Mouse (Mus musculus) forebrain, embryonic 15.5 days (tissue): Measurements from ENCODE around the gene Tle6. TPM values are rescaled to one million over a fixed set of nuclear protein-coding genes. Genes with fewer than 3 reads are reported as not detected.
A peak's percentile ranks its signal among the peaks of the same experiment; 100 is the strongest.
"Not testable (repeated sequence)": the region's sequence is repeated elsewhere in the genome, so short reads cannot be mapped to it uniquely, and the experiment has no call there.

Source experiments
- ATAC-seq: fragments of 200-750 bp; cut with Nextera tagmentation; replicated peaks from 2 replicates; pipeline ENCODE4 v1.8.0; 2017; ENCODE audit warnings: mild to moderate bottlenecking, moderate TSS enrichment, moderate library complexity
- H3K27ac ChIP-seq: fragments of 300-500 bp; sonication (generic); replicated peaks from 2 replicates; pipeline ENCODE4 v1.5.1; 2015; ENCODE audit warnings: mild to moderate bottlenecking, inconsistent platforms
- H3K27me3 ChIP-seq: fragments of 300-500 bp; sonication (generic); 2 replicates; pipeline ENCODE4 v1.6.1; 2015; ENCODE audit warnings: inconsistent platforms
- H3K36me3 ChIP-seq: fragments of 300-500 bp; sonication (generic); 2 replicates; pipeline ENCODE4 v1.6.1; 2015; ENCODE audit warnings: mild to moderate bottlenecking, inconsistent platforms
- H3K4me1 ChIP-seq: fragments of 300-500 bp; sonication (generic); 2 replicates; pipeline ENCODE4 v1.6.1; 2015; ENCODE audit warnings: inconsistent platforms
- H3K4me2 ChIP-seq: fragments of 300-500 bp; sonication (generic); replicated peaks from 2 replicates; pipeline ENCODE4 v1.6.1; 2015; ENCODE audit warnings: mild to moderate bottlenecking, inconsistent platforms
- H3K4me3 ChIP-seq: fragments of 300-500 bp; sonication (generic); 2 replicates; pipeline ENCODE4 v1.5.1; 2015; ENCODE audit warnings: mild to moderate bottlenecking, inconsistent platforms
- H3K9ac ChIP-seq: fragments of 300-500 bp; sonication (generic); replicated peaks from 2 replicates; pipeline ENCODE4 v1.6.1; 2015; ENCODE audit warnings: mild to moderate bottlenecking, inconsistent platforms
- H3K9me3 ChIP-seq: fragments of 300-500 bp; sonication (generic); 2 replicates; pipeline ENCODE4 v1.6.1; 2016; ENCODE audit warnings: inconsistent platforms
- WGBS: fragments of 180-500 bp; shearing (Covaris S2); methylation state at CpG from one replicate; pipeline ENCODE4 v1.1.7; 2015; ENCODE audit warnings: mixed read lengths; 5-methylcytosine and 5-hydroxymethylcytosine counted together
- polyA plus RNA-seq: library from polyadenylated mRNA; unstranded; fragments of >200 nt; fragmentation: Nextera tagmentation; extraction: Ambion mirVana; gene quantifications from 2 replicates; pipeline ENCODE4 v1.2.1, GENCODE M21; 2015

Gene Tle6
- polyA plus RNA-seq, result 3.0 and 4.2 TPM in 2 replicates

DNA sequence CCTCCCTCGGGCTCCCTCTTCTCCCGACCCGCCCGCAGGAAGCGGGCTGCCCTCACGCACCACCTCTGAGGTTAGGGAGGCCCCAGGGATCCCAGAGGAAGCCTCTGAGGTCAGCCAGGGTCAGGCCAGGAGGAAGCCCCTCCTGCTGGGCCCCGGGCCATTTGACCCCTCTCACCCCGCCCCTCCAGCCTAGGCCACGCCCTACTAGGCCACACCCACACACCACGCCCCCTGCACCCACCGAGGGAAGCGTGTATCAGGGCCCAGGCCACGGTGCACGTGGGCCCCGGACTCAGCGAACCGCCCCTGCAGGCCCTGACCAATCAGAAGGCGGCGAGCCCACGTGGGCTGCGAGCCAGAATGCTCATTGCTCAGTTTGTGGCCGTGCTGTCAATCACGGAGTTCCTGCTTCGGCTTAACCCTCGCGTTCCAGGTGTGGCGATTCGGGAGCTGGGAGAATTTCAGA lies at the start of gene Tle6:
TSS of gene Tle6 (minus strand) at position 336 of the 466 bp plus-strand sequence.
- peak within 1 kb of the TSS; percentile 40 for H3K4me2 ChIP-seq
- H3K36me3 ChIP-seq, result no peaks in the 10 kb centered on the region
- no peak within 1 kb of the TSS for H3K9ac ChIP-seq
- H3K4me3 ChIP-seq, result peak within 1 kb of the TSS; percentile 26
- H3K27me3 ChIP-seq, result peaks cover 18% of the 10 kb centered on the region; the same call in 1 of the 2 replicates
- H3K4me1 ChIP-seq, result peaks cover 53% of the 10 kb centered on the region
- H3K27ac ChIP-seq, result no peak within 1 kb of the TSS
- peak; percentile 72 for ATAC-seq
- no peaks in the 10 kb centered on the region for H3K9me3 ChIP-seq
- WGBS, result under 1% methylated on average over 28 of the region's 28 CpGs

DNA sequence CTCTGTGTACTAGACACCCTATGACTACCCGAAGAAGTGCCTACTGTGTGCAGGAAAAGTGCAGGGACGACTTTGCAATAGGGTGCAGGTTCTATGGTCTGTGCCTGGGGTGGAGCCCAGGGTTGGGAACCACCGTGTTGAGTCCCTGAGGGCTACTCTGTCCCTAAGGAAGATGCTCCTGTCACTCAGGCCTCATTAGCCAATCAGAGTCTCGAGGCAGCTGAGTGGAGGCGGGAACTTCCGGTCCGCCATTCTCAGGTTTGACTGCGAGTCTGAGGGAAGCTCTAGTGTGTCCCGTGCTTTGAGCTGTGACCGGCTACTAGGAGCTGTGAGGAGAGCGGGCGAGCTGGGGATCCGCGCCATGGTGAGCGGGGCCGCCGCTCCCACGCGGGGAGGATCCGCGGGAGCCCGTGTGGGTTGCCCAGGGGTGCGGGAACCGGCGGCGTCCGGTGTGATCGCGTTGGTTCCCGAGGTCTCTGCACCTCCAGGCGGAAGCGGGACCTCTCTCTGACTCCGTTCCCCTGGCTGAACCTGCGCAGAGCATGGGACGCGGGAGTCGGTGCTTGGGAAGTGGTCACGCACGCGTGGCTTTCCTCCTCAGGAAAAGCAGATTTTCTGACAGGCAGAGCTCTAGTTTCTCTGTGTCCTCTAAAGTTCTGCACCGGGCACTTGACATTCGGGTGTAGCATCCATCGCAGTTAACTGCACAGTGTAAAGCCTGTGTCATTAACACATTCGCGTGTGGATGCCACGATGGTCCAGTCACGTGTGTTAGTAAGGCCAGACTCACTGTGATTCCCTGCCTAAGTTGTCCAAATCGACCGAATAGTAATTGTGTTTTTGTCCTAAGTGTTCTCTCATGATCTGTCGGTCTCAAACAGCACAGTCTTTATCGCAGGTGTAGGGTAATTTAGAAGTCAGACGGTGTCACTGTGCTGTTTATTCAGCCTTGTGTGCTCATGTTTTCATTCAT lies 48.2 kb upstream of the Tle6 start, which contains the start of gene Gm10778:
TSS of gene Gm10778 (plus strand) at position 257 of the 973 bp plus-strand sequence.
- Histone ChIP-seq H3K9ac (peak within 1 kb of the TSS; percentile 70), H3K36me3 (peaks cover 15% of the 10 kb centered on the region), H3K4me3 (peak within 1 kb of the TSS; percentile 53), H3K27ac (peak within 1 kb of the TSS; percentile 86), H3K4me2 (peak within 1 kb of the TSS; percentile 55)
- 3% methylated on average over 32 of the region's 52 CpGs for WGBS
- not testable (repeated sequence) for H3K9me3 ChIP-seq, H3K27me3 ChIP-seq, H3K4me1 ChIP-seq
- peak; percentile 97 for ATAC-seq

- no peak overlapping the region for H3K27ac ChIP-seq
- H3K27me3 ChIP-seq, result no peaks in the 10 kb centered on the region
- no peak overlapping the region for H3K4me2 ChIP-seq
- H3K36me3 ChIP-seq, result 0 out of 2 replicates have a peak, but pooled peaks cover 5% of the 10 kb centered on the region
- no peak overlapping the region for H3K9ac ChIP-seq
- no peak overlapping the region for H3K4me3 ChIP-seq
- ATAC-seq, result no peak
- peaks cover 26% of the 10 kb centered on the region for H3K4me1 ChIP-seq
- 78% methylated on average over 7 of the region's 7 CpGs for WGBS
- H3K9me3 ChIP-seq, result no peaks in the 10 kb centered on the region
Measured at GRCm38 (mm10) chr10:81646015-81646555, 45.2 kb upstream of the Tle6 start.

- WGBS, result 86% methylated on average over 4 of the region's 4 CpGs
- no peak overlapping the region for H3K27ac ChIP-seq
- no peaks in the 10 kb centered on the region for H3K27me3 ChIP-seq
- no peak for ATAC-seq
- no peak overlapping the region for H3K4me2 ChIP-seq
- H3K9me3 ChIP-seq, result no peaks in the 10 kb centered on the region
- peaks cover 26% of the 10 kb centered on the region for H3K4me1 ChIP-seq
- no peak overlapping the region for H3K4me3 ChIP-seq
- no peak overlapping the region for H3K9ac ChIP-seq
- H3K36me3 ChIP-seq, result no peaks in the 10 kb centered on the region
Measured at GRCm38 (mm10) chr10:81645391-81645790, 44.5 kb upstream of the Tle6 start.

GRCm38 (mm10) chr10:81644716-81645115 lies 43.8 kb upstream of the Tle6 start:
- no peak for ATAC-seq
- WGBS, result 91% methylated on average over 18 of the region's 18 CpGs
- H3K9ac ChIP-seq, result no peak overlapping the region

DNA sequence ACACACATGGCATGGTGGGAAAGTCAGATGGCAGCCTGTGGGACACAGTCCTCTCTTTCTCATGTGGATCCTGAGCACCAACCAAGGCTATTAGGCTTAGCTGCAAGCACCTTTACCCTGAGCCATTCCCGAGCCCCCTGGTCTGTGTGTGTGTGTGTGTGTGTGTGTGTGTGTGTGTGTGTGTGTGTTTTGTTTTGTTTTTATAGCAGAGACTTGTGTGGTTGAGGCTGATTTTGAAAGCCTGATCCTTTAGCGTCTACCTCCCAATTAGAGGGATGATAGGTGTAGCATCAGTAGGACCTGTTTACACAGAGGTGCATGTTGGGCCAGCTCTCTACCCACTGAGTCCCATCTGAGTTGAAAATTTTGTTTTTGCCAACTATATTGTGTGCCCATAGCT lies 43.3 kb upstream of the Tle6 start:
- H3K4me3 ChIP-seq, result peak overlapping the region; percentile 54
- H3K4me1 ChIP-seq, result peaks cover 21% of the 10 kb centered on the region
- peak overlapping the region; percentile 92 for H3K27ac ChIP-seq
- peak overlapping the region; percentile 78 for H3K9ac ChIP-seq
- ATAC-seq, result peak; percentile 34
- H3K27me3 ChIP-seq, result no peaks in the 10 kb centered on the region
- H3K9me3 ChIP-seq, result no peaks in the 10 kb centered on the region
- H3K4me2 ChIP-seq, result peak overlapping the region; percentile 72
- no peaks in the 10 kb centered on the region for H3K36me3 ChIP-seq
- 62% methylated on average over 2 of the region's 2 CpGs for WGBS

More at GRCm38 (mm10) chr10:81644716-81645115, 43.8 kb upstream of the Tle6 start:
- Histone ChIP-seq H3K4me1 (peaks cover 21% of the 10 kb centered on the region), H3K27ac (no peak overlapping the region), H3K4me3 (no peak overlapping the region), H3K4me2 (no peak overlapping the region), H3K36me3 (no peaks in the 10 kb centered on the region), H3K27me3 (no peaks in the 10 kb centered on the region), H3K9me3 (no peaks in the 10 kb centered on the region)

DNA sequence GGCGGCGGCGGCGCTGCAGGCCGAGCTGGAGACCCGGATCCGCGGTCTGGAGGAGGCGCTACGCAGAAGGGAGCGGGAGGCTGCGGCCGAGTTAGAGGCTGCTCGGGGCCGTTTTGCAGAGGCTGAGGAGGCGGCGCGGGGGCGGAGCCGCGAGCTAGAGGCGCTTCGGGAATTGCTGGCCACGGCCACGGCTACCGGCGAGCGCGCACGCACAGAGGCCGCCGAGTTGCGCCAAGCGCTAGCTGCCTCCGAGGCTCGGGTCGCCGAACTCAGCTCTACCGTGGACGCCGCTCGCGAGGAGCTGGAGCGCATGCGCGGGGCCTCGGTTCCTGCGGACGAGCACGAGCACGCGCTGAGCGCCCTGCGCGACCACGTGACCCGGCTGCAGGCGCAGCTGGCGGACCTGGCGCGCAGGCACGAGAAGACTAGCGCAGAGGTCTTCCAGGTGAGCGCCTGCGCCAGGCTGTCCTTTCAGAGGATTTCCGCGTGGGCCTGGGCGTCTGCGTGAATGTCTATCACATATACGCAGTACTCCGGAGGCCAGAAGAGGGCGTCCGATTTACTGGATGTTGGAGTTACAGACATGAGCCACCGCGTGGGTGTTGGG lies 42.7 kb upstream of the Tle6 start:
- H3K4me3 ChIP-seq, result peak overlapping the region; percentile 54
- H3K4me2 ChIP-seq, result peak overlapping the region; percentile 72
- H3K27ac ChIP-seq, result peak overlapping the region; percentile 92
- WGBS, result under 1% methylated on average over 75 of the region's 75 CpGs
- peaks cover 21% of the 10 kb centered on the region for H3K4me1 ChIP-seq
- no peaks in the 10 kb centered on the region for H3K36me3 ChIP-seq
- no peaks in the 10 kb centered on the region for H3K27me3 ChIP-seq
- peak overlapping the region; percentile 78 for H3K9ac ChIP-seq
- ATAC-seq, result peak; percentile 88
- H3K9me3 ChIP-seq, result no peaks in the 10 kb centered on the region

GRCm38 (mm10) chr10:81642648-81643448 lies 42.0 kb upstream of the Tle6 start:
- Histone ChIP-seq H3K27ac (peak overlapping the region; percentile 92), H3K4me2 (peak overlapping the region; percentile 72), H3K9ac (peak overlapping the region; percentile 78), H3K27me3 (no peaks in the 10 kb centered on the region), H3K36me3 (no peaks in the 10 kb centered on the region), H3K9me3 (no peaks in the 10 kb centered on the region), H3K4me1 (peaks cover 21% of the 10 kb centered on the region), H3K4me3 (peak overlapping the region; percentile 54)
- no peak; the same call in 1 of the 2 replicates for ATAC-seq
- WGBS, result 19% methylated on average over 24 of the region's 24 CpGs

- Histone ChIP-seq H3K36me3 (no peaks in the 10 kb centered on the region), H3K4me2 (peak overlapping the region; percentile 72), H3K4me1 (peaks cover 21% of the 10 kb centered on the region), H3K9ac (peak overlapping the region; percentile 78; the same call in 1 of the 2 replicates), H3K4me3 (peak overlapping the region; percentile 54), H3K27ac (0 out of 2 replicates have a peak overlapping the region, but pooled peaks have one; percentile 92), H3K27me3 (no peaks in the 10 kb centered on the region), H3K9me3 (no peaks in the 10 kb centered on the region)
- 78% methylated on average over 8 of the region's 8 CpGs for WGBS
- no peak for ATAC-seq
Measured at GRCm38 (mm10) chr10:81641978-81642647, 41.2 kb upstream of the Tle6 start.

DNA sequence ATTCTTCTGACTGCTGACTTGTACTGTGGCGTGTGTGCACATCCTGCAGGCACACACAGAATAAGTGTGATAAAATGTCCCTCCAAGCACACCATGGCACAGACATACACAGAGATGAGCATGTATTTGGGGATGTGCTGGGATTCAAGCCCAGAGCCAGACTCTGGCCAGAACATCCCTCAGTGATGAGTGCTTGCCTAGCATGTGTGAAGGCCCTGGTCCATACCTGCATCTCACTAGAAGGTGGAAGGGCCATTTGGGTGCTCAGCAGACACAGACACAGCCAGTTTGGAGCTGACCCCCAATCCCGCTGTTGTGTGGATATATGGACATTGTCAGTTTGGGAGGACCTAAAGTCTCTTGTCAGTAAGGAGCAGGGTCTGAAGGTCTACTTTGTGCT lies 40.7 kb upstream of the Tle6 start:
- H3K4me2 ChIP-seq, result no peak overlapping the region
- H3K9me3 ChIP-seq, result no peaks in the 10 kb centered on the region
- no peaks in the 10 kb centered on the region for H3K36me3 ChIP-seq
- no peak for ATAC-seq
- no peak overlapping the region for H3K27ac ChIP-seq
- peaks cover 21% of the 10 kb centered on the region for H3K4me1 ChIP-seq
- no peak overlapping the region for H3K4me3 ChIP-seq
- H3K9ac ChIP-seq, result 0 out of 2 replicates have a peak overlapping the region, but pooled peaks have one; percentile 78
- 91% methylated on average over 2 of the region's 2 CpGs for WGBS
- H3K27me3 ChIP-seq, result no peaks in the 10 kb centered on the region

DNA sequence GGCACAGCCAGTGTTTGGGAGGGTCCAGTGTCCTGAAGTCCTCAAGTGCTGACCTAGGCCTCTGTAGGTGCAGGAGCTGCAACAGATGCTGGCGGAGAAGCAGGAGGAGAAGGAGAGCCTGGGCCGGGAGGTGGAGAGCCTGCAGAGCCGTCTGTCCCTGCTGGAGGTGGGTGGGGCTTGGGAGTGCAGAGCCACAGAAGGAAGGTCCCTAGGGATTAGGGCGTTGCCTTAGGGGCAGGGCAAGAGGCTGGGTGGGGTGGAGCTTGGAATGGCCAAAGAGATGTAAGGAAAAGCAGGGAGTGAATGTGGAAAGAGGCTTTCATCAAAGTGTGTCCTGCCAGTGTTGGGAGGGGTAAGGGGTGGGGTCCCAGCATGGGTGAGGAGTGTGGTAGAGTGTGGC lies 40.0 kb upstream of the Tle6 start:
- not testable (repeated sequence) for H3K9ac ChIP-seq, H3K27me3 ChIP-seq, H3K4me2 ChIP-seq, H3K36me3 ChIP-seq, ATAC-seq, H3K27ac ChIP-seq, H3K4me3 ChIP-seq, H3K9me3 ChIP-seq
- WGBS, result 33% methylated on average over 4 of the region's 4 CpGs
- peaks cover 21% of the 10 kb centered on the region for H3K4me1 ChIP-seq
